Mouse (Mus musculus): ENCODE results near the gene Gm21833.

DNA sequence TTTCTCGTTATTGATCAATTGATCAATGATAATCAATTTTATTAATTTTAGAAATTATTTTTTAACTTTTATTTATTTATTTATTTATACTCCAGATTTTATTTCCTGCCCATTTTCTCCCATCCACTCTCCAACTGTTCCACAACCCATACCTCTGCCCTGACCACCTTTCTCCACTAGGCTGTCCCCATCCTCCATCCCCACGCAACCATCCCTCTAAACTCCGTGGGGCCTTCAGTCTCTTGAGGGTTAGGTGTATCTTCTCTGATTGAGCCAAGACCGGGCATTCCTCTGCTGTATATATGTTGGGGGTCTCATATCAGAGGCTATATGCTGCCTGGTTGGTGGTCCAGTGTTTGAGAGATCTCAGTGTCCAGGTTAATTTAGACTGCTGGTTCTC lies 31.7 kb upstream of the Gm21833 start:
- TF ChIP-seq CTCF (IDR thresholded peaks at IDR 0.05; ENCODE audit: low read depth, low read length) (no peak), POLR2A (IDR thresholded peaks at IDR 0.05; ENCODE audit: borderline replicate concordance, low read depth, low read length) (no peak)

Data from bone marrow macrophage, adult 2 months (primary cell).